Mouse (Mus musculus) urinary bladder, adult 18-20 months (tissue): ENCODE data around the gene Zg16.

Source experiments
- DNase-seq, 2 experiments: peaks; one replicate each; pipeline ENCODE4 v3.0.0; 2022; ENCODE audit warnings: low spot score in 2 of 2, mixed read lengths in 2 of 2

The Zg16 gene

GRCm38 (mm10) chr7:127076188-127076587 lies 10.9 kb downstream of the Zg16 start:
- DNase-seq = no peak

GRCm38 (mm10) chr7:127073221-127073620 lies 13.9 kb downstream of the Zg16 start:
- DNase-seq = no peak

- DNase-seq = no peak
Measured at GRCm38 (mm10) chr7:127070871-127071413, 16.2 kb downstream of the Zg16 start.

- no peak for DNase-seq
Measured at GRCm38 (mm10) chr7:127066317-127066716, 20.8 kb downstream of the Zg16 start.

- DNase-seq = no peak
Measured at GRCm38 (mm10) chr7:127065538-127065937, 21.6 kb downstream of the Zg16 start.

GRCm38 (mm10) chr7:127055026-127055585 lies 32.0 kb downstream of the Zg16 start:
- no peak for DNase-seq

GRCm38 (mm10) chr7:127041851-127042672 lies 45.1 kb downstream of the Zg16 start, which contains the start of gene Kif22:
Gene Kif22 (minus strand): TSS chr7:127042471.
- DNase-seq = peak; percentile 82 to 87

GRCm38 (mm10) chr7:127031244-127031643 lies 55.9 kb downstream of the Zg16 start:
- no peak for DNase-seq

- no peak for DNase-seq
Measured at GRCm38 (mm10) chr7:127030172-127030571, 57.0 kb downstream of the Zg16 start.

GRCm38 (mm10) chr7:127027885-127028284 lies 59.2 kb downstream of the Zg16 start:
- DNase-seq = no peak

GRCm38 (mm10) chr7:127026984-127027726 lies 60.0 kb downstream of the Zg16 start, which contains the start of gene Maz:
Gene Maz (minus strand): TSS chr7:127027037.
- DNase-seq = peak; percentile 97 to 98

GRCm38 (mm10) chr7:127026616-127026983 lies 60.5 kb downstream of the Zg16 start:
- DNase-seq = no peak

- DNase-seq = peak; percentile 45 to 59
Measured at GRCm38 (mm10) chr7:127026161-127026600, 60.9 kb downstream of the Zg16 start.

GRCm38 (mm10) chr7:127025556-127026160 lies 61.5 kb downstream of the Zg16 start:
- DNase-seq = peak in 1 of 2 experiments; percentile 31

GRCm38 (mm10) chr7:127024755-127025555 lies 62.2 kb downstream of the Zg16 start:
- peak; percentile 59 to 68 for DNase-seq

GRCm38 (mm10) chr7:127023896-127024690 lies 63.0 kb downstream of the Zg16 start:
- DNase-seq = no peak

GRCm38 (mm10) chr7:127023272-127023691 lies 63.8 kb downstream of the Zg16 start:
- DNase-seq = no peak

- DNase-seq = no peak
Measured at GRCm38 (mm10) chr7:127022528-127023271, 64.4 kb downstream of the Zg16 start.
